In the genomic region with DNA sequence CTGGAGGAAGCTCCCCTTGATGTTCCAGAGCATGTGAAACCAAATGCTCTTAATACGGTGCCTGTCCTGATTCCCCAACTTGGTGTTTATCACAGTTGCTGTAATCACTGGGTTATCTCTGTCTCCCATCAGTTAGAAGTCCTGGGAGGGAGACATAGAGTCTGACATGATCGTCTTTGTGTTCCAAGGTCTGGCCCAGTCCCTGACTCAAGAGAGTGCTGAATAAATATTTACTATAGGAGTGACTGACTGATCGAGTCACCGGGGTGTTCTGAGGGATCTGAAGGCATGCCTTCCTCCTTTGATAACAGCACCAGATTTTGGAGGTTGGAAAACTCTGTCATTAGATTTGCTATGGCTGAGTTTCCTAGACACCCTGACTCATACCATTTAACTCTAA, we compare ENCODE assay signal across 26 mouse cellular contexts. TPM values are rescaled to one million over a fixed set of nuclear protein-coding genes. Genes with fewer than 3 reads are reported as not detected.
DNase-seq lines count a peak whose midpoint lies in the region; ATAC-seq and TF ChIP-seq lines count a peak whose summit lies in the region.
"Had no signal": no experiment of that assay in that cellular context is flagged by ENCODE, and none has a peak within 500 bp of the region (broad histone marks: within the 10 kb centered on the region; RNA-seq: fewer than 3 reads in every experiment).

No protein-coding gene starts in this region.

- peak; percentile 33 to 70 for DNase-seq in lung, adult 18-20 months
- no peak for DNase-seq in lung, adult 2 months
- DNase-seq in lung, postnatal 14 days = peak; percentile 24
- no peak for DNase-seq in forebrain, embryonic 10.5 days (ENCODE audit: extremely low spot score, low spot score)
- DNase-seq in MN1 (ENCODE audit: low spot score) = no peak
- DNase-seq in Muller cell, postnatal 12 days (ENCODE audit: inconsistent ontology term) = no peak
- DNase-seq: adrenal gland, postnatal 14 days; B cell, adult 2 months; cerebellum, adult 11 months; cerebellum, adult 9-11 months; gastrocnemius, postnatal 14 days; heart, postnatal 10 days; kidney, adult 18-20 months; kidney, postnatal 25 days; liver; right cerebral cortex, postnatal 14 days had no signal

- H3K4me3 ChIP-seq in lung, adult 2 months (replicated peaks; ENCODE audit: extremely low read depth, low read depth, low read length) = no peak overlapping the region
- no peak overlapping the region for H3K4me3 ChIP-seq in intestine, postnatal 0 days (ENCODE audit: low read depth, low read length)
- no peak overlapping the region for H3K4me3 ChIP-seq in forebrain, embryonic 10.5 days
- H3K4me3 ChIP-seq: forebrain, embryonic 13.5 days; heart, embryonic 13.5 days; hindbrain, embryonic 12.5 days; kidney, embryonic 15.5 days; liver, embryonic 15.5 days; midbrain, embryonic 13.5 days had no signal

- no peaks in the 10 kb centered on the region for H3K9me3 ChIP-seq in intestine, postnatal 0 days (ENCODE audit: control insufficient read depth)
- H3K9me3 ChIP-seq in forebrain, embryonic 10.5 days = no peaks in the 10 kb centered on the region
- H3K9me3 ChIP-seq: forebrain, embryonic 13.5 days; heart, embryonic 13.5 days; hindbrain, embryonic 12.5 days; kidney, embryonic 15.5 days; liver, embryonic 15.5 days; midbrain, embryonic 13.5 days had no signal

- no peak overlapping the region for H3K4me2 ChIP-seq in intestine, postnatal 0 days (replicated peaks; ENCODE audit: low read depth)
- H3K4me2 ChIP-seq: forebrain, embryonic 13.5 days; heart, embryonic 13.5 days; hindbrain, embryonic 12.5 days; kidney, embryonic 15.5 days; liver, embryonic 15.5 days; midbrain, embryonic 13.5 days had no signal

- H3K9ac ChIP-seq in intestine, postnatal 0 days (ENCODE audit: low read depth, low read length) = no peak overlapping the region
- H3K9ac ChIP-seq: forebrain, embryonic 13.5 days; heart, embryonic 13.5 days; hindbrain, embryonic 12.5 days; kidney, embryonic 15.5 days; liver, embryonic 15.5 days; midbrain, embryonic 13.5 days had no signal

- peak overlapping the region; percentile 21; the same call in 1 of the 2 replicates for H3K27ac ChIP-seq in intestine, postnatal 0 days (ENCODE audit: low read depth, low read length)
- no peak overlapping the region for H3K27ac ChIP-seq in forebrain, embryonic 10.5 days
- H3K27ac ChIP-seq: forebrain, embryonic 13.5 days; hindbrain, embryonic 12.5 days; hindbrain, postnatal 0 days; kidney, embryonic 15.5 days; liver, embryonic 15.5 days; macrophage; midbrain, embryonic 13.5 days had no signal

- H3K4me1 ChIP-seq in lung, adult 2 months (ENCODE audit: control insufficient read depth, insufficient read depth, low read length) = peaks cover 9% of the 10 kb centered on the region
- no peaks in the 10 kb centered on the region for H3K4me1 ChIP-seq in intestine, postnatal 0 days (replicated peaks; ENCODE audit: control insufficient read depth, insufficient read depth, low read length)
- H3K4me1 ChIP-seq in forebrain, embryonic 10.5 days = no peaks in the 10 kb centered on the region
- H3K4me1 ChIP-seq: forebrain, embryonic 13.5 days; hindbrain, embryonic 12.5 days; liver, embryonic 15.5 days; midbrain, embryonic 13.5 days had no signal

- no peak for ATAC-seq in intestine, postnatal 0 days
- ATAC-seq: forebrain, embryonic 13.5 days; hindbrain, postnatal 0 days; midbrain, embryonic 13.5 days; Patski had no signal

- WGBS in lung, adult 2 months = 15% methylated on average over 4 of the region's 4 CpGs
- WGBS in intestine, postnatal 0 days = 15% methylated on average over 4 of the region's 4 CpGs
- WGBS in forebrain, embryonic 10.5 days = 88% methylated on average over 4 of the region's 4 CpGs

- no peak for TF ChIP-seq CTCF in lung, adult 2 months (IDR thresholded peaks at IDR 0.05; ENCODE audit: insufficient read depth, low read length)
- TF ChIP-seq CTCF in intestine, postnatal 0 days (IDR thresholded peaks at IDR 0.05; ENCODE audit: low read depth) = no peak

- H3K27me3 ChIP-seq in intestine, postnatal 0 days (replicated peaks; ENCODE audit: control insufficient read depth, insufficient read depth, low read length) = no peaks in the 10 kb centered on the region
- H3K27me3 ChIP-seq in forebrain, embryonic 10.5 days (ENCODE audit: poor library complexity, severe bottlenecking) = no peaks in the 10 kb centered on the region
- H3K27me3 ChIP-seq: forebrain, embryonic 13.5 days; heart, embryonic 13.5 days; hindbrain, embryonic 12.5 days; kidney, embryonic 15.5 days; liver, embryonic 15.5 days; midbrain, embryonic 13.5 days; Patski had no signal

- TF ChIP-seq POLR2A in lung, adult 2 months (IDR thresholded peaks at IDR 0.05; ENCODE audit: borderline replicate concordance, extremely low read depth, low read depth, low read length) = no peak

- 0 out of 2 replicates have a peak, but pooled peaks cover 4% of the 10 kb centered on the region for H3K36me3 ChIP-seq in intestine, postnatal 0 days (ENCODE audit: control insufficient read depth, insufficient read depth)
- H3K36me3 ChIP-seq in forebrain, embryonic 10.5 days (replicated peaks) = peaks cover 43% of the 10 kb centered on the region
- H3K36me3 ChIP-seq: hindbrain, embryonic 12.5 days had no signal

RNA-seq across cellular contexts. Expression of a gene that starts 54.5 kb away (rescaled TPM):
- polyA plus RNA-seq in lung, adult 2 months (2012; rRNA removed) = 1.1 and 1.2 TPM in 2 replicates
- polyA plus RNA-seq in intestine, postnatal 0 days (2015; fragmentation: Nextera tagmentation; extraction: Ambion mirVana) = 5.3 and 5.6 TPM in 2 replicates
- polyA plus RNA-seq in forebrain, embryonic 10.5 days (2016; fragmentation: Nextera tagmentation; extraction: Ambion mirVana) = 24.5 and 26.8 TPM in 2 replicates

Comparison
In these comparisons a context has a peak if more than half of its experiments do, and no peak if none do; other contexts are left out.
1. DNase-seq: peak in lung, adult 18-20 months (2 of 2) and lung, postnatal 14 days (single experiment); none in lung, adult 2 months (single experiment), forebrain, embryonic 10.5 days (single experiment), MN1 (single experiment) and Muller cell, postnatal 12 days (single experiment).